13 mouse cellular contexts compared by ENCODE assay signal in the genomic region with DNA sequence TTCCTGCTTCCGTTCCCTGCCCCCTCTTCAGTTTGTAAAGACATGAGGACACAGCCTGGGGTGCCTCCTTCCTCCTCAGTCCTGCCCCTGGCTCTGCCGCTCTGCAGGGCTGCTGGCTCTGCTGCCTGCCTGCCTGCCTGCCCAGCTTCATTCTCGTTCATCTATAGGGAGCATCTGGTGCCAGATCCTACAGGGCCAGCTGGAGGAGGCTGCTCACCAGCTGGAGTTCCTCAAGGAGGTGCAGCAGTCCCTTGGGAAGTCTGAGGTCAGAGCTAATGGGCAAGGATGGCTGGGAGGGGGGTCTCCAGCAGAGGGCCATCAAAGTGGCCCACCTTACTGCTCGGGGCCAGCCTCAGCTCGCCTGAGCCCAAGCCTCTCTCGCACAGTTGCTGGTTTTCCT. TPM values are rescaled to one million over a fixed set of nuclear protein-coding genes. Genes with fewer than 3 reads are reported as not detected.
DNase-seq lines count a peak whose midpoint lies in the region; ATAC-seq and TF ChIP-seq lines count a peak whose summit lies in the region.
"Had no signal": no experiment of that assay in that cellular context is flagged by ENCODE, and none has a peak within 500 bp of the region (broad histone marks: within the 10 kb centered on the region; RNA-seq: fewer than 3 reads in every experiment).

No protein-coding gene starts in this region.

- H3K9me3 ChIP-seq in hindbrain, embryonic 10.5 days = no peaks in the 10 kb centered on the region
- H3K9me3 ChIP-seq in hindbrain, embryonic 16.5 days (ENCODE audit: control insufficient read depth, low read length) = no peaks in the 10 kb centered on the region
- H3K9me3 ChIP-seq in lung, embryonic 15.5 days = no peaks in the 10 kb centered on the region
- no peaks in the 10 kb centered on the region for H3K9me3 ChIP-seq in limb, embryonic 10.5 days (replicated peaks)

- H3K36me3 ChIP-seq in hindbrain, embryonic 10.5 days = no peaks in the 10 kb centered on the region
- no peaks in the 10 kb centered on the region for H3K36me3 ChIP-seq in hindbrain, embryonic 16.5 days (ENCODE audit: control insufficient read depth, insufficient read depth, low read length)
- H3K36me3 ChIP-seq in lung, embryonic 15.5 days = no peaks in the 10 kb centered on the region
- H3K36me3 ChIP-seq in limb, embryonic 10.5 days = no peaks in the 10 kb centered on the region

- H3K4me3 ChIP-seq in hindbrain, embryonic 10.5 days = no peak overlapping the region
- H3K4me3 ChIP-seq in hindbrain, embryonic 16.5 days (ENCODE audit: low read length) = no peak overlapping the region
- H3K4me3 ChIP-seq in lung, embryonic 15.5 days = no peak overlapping the region
- no peak overlapping the region for H3K4me3 ChIP-seq in lung, adult 2 months (replicated peaks; ENCODE audit: extremely low read depth, low read depth, low read length)
- H3K4me3 ChIP-seq in limb, embryonic 10.5 days = no peak overlapping the region
- H3K4me3 ChIP-seq: layer of hippocampus, adult 2 months had no signal

- H3K9ac ChIP-seq in hindbrain, embryonic 16.5 days (ENCODE audit: low read depth, low read length) = no peak overlapping the region
- no peak overlapping the region for H3K9ac ChIP-seq in lung, embryonic 15.5 days

- no peaks in the 10 kb centered on the region for H3K27me3 ChIP-seq in hindbrain, embryonic 10.5 days (ENCODE audit: insufficient read depth, poor library complexity, severe bottlenecking)
- H3K27me3 ChIP-seq in hindbrain, embryonic 16.5 days (replicated peaks; ENCODE audit: control insufficient read depth, insufficient read depth, low read length) = no peaks in the 10 kb centered on the region
- no peaks in the 10 kb centered on the region for H3K27me3 ChIP-seq in lung, embryonic 15.5 days
- no peaks in the 10 kb centered on the region for H3K27me3 ChIP-seq in limb, embryonic 10.5 days (ENCODE audit: low read depth, poor library complexity, severe bottlenecking)
- H3K27me3 ChIP-seq: CH12.LX had no signal

- peaks cover 5% of the 10 kb centered on the region for H3K4me1 ChIP-seq in hindbrain, embryonic 10.5 days (replicated peaks)
- no peaks in the 10 kb centered on the region; the same call in 1 of the 2 replicates for H3K4me1 ChIP-seq in hindbrain, embryonic 16.5 days (ENCODE audit: control insufficient read depth, insufficient read depth, low read depth, low read length)
- peaks cover 9% of the 10 kb centered on the region for H3K4me1 ChIP-seq in lung, embryonic 15.5 days
- H3K4me1 ChIP-seq in lung, adult 2 months (ENCODE audit: control insufficient read depth, insufficient read depth, low read length) = no peaks in the 10 kb centered on the region
- peaks cover 4% of the 10 kb centered on the region for H3K4me1 ChIP-seq in limb, embryonic 10.5 days

- WGBS in hindbrain, embryonic 10.5 days = 56% methylated on average over 6 of the region's 6 CpGs
- 38% methylated on average over 6 of the region's 6 CpGs for WGBS in hindbrain, embryonic 16.5 days
- WGBS in lung, embryonic 15.5 days = 29% methylated on average over 6 of the region's 6 CpGs
- 40% methylated on average over 6 of the region's 6 CpGs for WGBS in lung, adult 2 months
- WGBS in limb, embryonic 10.5 days = 51% methylated on average over 6 of the region's 6 CpGs

- H3K4me2 ChIP-seq in hindbrain, embryonic 16.5 days (ENCODE audit: low read length) = no peak overlapping the region
- no peak overlapping the region for H3K4me2 ChIP-seq in lung, embryonic 15.5 days

- peak; percentile 28 for DNase-seq in hindbrain, embryonic 10.5 days (ENCODE audit: low spot score)
- DNase-seq in lung, adult 2 months = no peak
- DNase-seq in embryo, embryonic 11 days = peak; percentile 23
- no peak for DNase-seq in limb, embryonic 10.5 days (ENCODE audit: low spot score)
- no peak for DNase-seq in gastrocnemius, postnatal 10 days
- DNase-seq: adrenal gland, postnatal 25 days; cerebellum, adult 11 months; right cerebral cortex, adult 18-20 months had no signal

- TF ChIP-seq POLR2A in lung, adult 2 months (IDR thresholded peaks at IDR 0.05; ENCODE audit: borderline replicate concordance, extremely low read depth, low read depth, low read length) = no peak

- no peak overlapping the region for H3K27ac ChIP-seq in hindbrain, embryonic 10.5 days
- H3K27ac ChIP-seq in hindbrain, embryonic 16.5 days (ENCODE audit: low read depth, low read length) = no peak overlapping the region
- H3K27ac ChIP-seq in lung, embryonic 15.5 days = no peak overlapping the region
- peak overlapping the region; percentile 12; the same call in 1 of the 2 replicates for H3K27ac ChIP-seq in limb, embryonic 10.5 days
- H3K27ac ChIP-seq: layer of hippocampus, adult 2 months; macrophage had no signal

- TF ChIP-seq CTCF in lung, adult 2 months (IDR thresholded peaks at IDR 0.05; ENCODE audit: insufficient read depth, low read length) = no peak

- ATAC-seq in hindbrain, embryonic 16.5 days = no peak
- peak; percentile 66 for ATAC-seq in lung, embryonic 15.5 days (ENCODE audit: borderline replicate concordance, extremely low read depth, low FRiP score, low TSS enrichment)

RNA-seq across cellular contexts. Expression of a gene that starts 13.0 kb away (rescaled TPM):
- 0.71 and 1.4 TPM in 2 replicates for polyA plus RNA-seq in hindbrain, embryonic 10.5 days (2016; fragmentation: Nextera tagmentation; extraction: Ambion mirVana)
- 1.1 and 1.4 TPM in 2 replicates for polyA plus RNA-seq in hindbrain, embryonic 16.5 days (2015; fragmentation: Nextera tagmentation; extraction: Ambion mirVana)
- polyA plus RNA-seq in lung, embryonic 15.5 days (2015; fragmentation: Nextera tagmentation; extraction: Ambion mirVana) = 0.67 and 1.1 TPM in 2 replicates
- polyA plus RNA-seq in lung, adult 2 months (2012; rRNA removed) = 9.5 and 11.4 TPM in 2 replicates
- 0.34 and 0.43 TPM in 2 replicates for polyA plus RNA-seq in limb, embryonic 10.5 days (2016; fragmentation: Nextera tagmentation; extraction: Ambion mirVana)
- total RNA-seq in gastrocnemius, postnatal 10 days (2021) = under 1 TPM in 1 of 2 experiments, not detected in 1; 0.11 TPM

RNA-seq across cellular contexts. Expression of a gene that starts 13.1 kb away (rescaled TPM):
- polyA plus RNA-seq in hindbrain, embryonic 10.5 days (2016; fragmentation: Nextera tagmentation; extraction: Ambion mirVana) = 27.8 and 29.6 TPM in 2 replicates
- polyA plus RNA-seq in hindbrain, embryonic 16.5 days (2015; fragmentation: Nextera tagmentation; extraction: Ambion mirVana) = 33.1 and 36.0 TPM in 2 replicates
- 31.1 and 35.6 TPM in 2 replicates for polyA plus RNA-seq in lung, embryonic 15.5 days (2015; fragmentation: Nextera tagmentation; extraction: Ambion mirVana)
- 15.7 and 16.2 TPM in 2 replicates for polyA plus RNA-seq in lung, adult 2 months (2012; rRNA removed)
- 30.3 and 33.0 TPM in 2 replicates for polyA plus RNA-seq in limb, embryonic 10.5 days (2016; fragmentation: Nextera tagmentation; extraction: Ambion mirVana)
- 10 to 100 TPM; 16.2 to 17.6 TPM for total RNA-seq in gastrocnemius, postnatal 10 days (2021)

RNA-seq across cellular contexts. Expression of a gene that starts 34.0 kb away (rescaled TPM):
- polyA plus RNA-seq in hindbrain, embryonic 10.5 days (2016; fragmentation: Nextera tagmentation; extraction: Ambion mirVana) = 3.5 and 4.6 TPM in 2 replicates
- 1.8 and 2.7 TPM in 2 replicates for polyA plus RNA-seq in hindbrain, embryonic 16.5 days (2015; fragmentation: Nextera tagmentation; extraction: Ambion mirVana)
- polyA plus RNA-seq in lung, embryonic 15.5 days (2015; fragmentation: Nextera tagmentation; extraction: Ambion mirVana) = 8.2 and 8.7 TPM in 2 replicates
- polyA plus RNA-seq in lung, adult 2 months (2012; rRNA removed) = 53.3 and 110 TPM in 2 replicates
- 3.2 and 3.5 TPM in 2 replicates for polyA plus RNA-seq in limb, embryonic 10.5 days (2016; fragmentation: Nextera tagmentation; extraction: Ambion mirVana)
- total RNA-seq in gastrocnemius, postnatal 10 days (2021) = 1 to 10 TPM; 2.6 to 3.4 TPM

RNA-seq across cellular contexts. Expression of a gene that starts 55.8 kb away (rescaled TPM):
- polyA plus RNA-seq in hindbrain, embryonic 10.5 days (2016; fragmentation: Nextera tagmentation; extraction: Ambion mirVana) = 62.6 and 69.7 TPM in 2 replicates
- 59.2 and 64.6 TPM in 2 replicates for polyA plus RNA-seq in hindbrain, embryonic 16.5 days (2015; fragmentation: Nextera tagmentation; extraction: Ambion mirVana)
- 53.3 and 54.1 TPM in 2 replicates for polyA plus RNA-seq in lung, embryonic 15.5 days (2015; fragmentation: Nextera tagmentation; extraction: Ambion mirVana)
- 35.9 and 47.3 TPM in 2 replicates for polyA plus RNA-seq in lung, adult 2 months (2012; rRNA removed)
- polyA plus RNA-seq in limb, embryonic 10.5 days (2016; fragmentation: Nextera tagmentation; extraction: Ambion mirVana) = 66.0 and 71.8 TPM in 2 replicates
- total RNA-seq in gastrocnemius, postnatal 10 days (2021) = 10 to 100 TPM; 14.1 to 19.6 TPM

Comparison
In these comparisons a context has a peak if more than half of its experiments do, and no peak if none do; other contexts are left out.
1. DNase-seq: peak in hindbrain, embryonic 10.5 days (single experiment) and embryo, embryonic 11 days (single experiment); none in lung, adult 2 months (single experiment), limb, embryonic 10.5 days (single experiment) and gastrocnemius, postnatal 10 days (single experiment).